Mouse (Mus musculus): ENCODE measurements around the gene Olfr812. TPM values are rescaled to one million over a fixed set of nuclear protein-coding genes. Genes with fewer than 3 reads are reported as not detected.

Gene Olfr812
- polyA plus RNA-seq (2015; fragmentation: Nextera tagmentation; extraction: Ambion mirVana): not detected in 2 replicates

DNA sequence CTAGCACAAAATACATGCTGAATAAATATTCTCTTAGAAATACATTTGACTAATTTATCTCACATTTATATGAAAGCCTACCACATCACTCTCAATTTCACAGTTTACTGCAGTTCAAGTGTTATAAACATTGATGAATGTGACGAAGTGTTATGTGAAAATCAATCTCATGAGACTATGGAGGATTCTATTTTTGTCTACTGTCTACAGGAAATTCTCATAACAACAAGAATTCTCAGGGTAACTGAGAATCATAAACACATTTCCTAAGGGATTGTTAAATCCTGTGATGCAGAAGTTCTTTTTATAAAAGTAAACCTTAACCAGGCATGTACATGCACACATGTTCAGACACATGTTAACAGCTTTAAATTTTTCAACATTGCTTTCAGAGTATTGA, at the start of gene Olfr812:
Gene Olfr812, minus strand, starts transcription at position 101 of the 400 bp plus-strand sequence.

DNA sequence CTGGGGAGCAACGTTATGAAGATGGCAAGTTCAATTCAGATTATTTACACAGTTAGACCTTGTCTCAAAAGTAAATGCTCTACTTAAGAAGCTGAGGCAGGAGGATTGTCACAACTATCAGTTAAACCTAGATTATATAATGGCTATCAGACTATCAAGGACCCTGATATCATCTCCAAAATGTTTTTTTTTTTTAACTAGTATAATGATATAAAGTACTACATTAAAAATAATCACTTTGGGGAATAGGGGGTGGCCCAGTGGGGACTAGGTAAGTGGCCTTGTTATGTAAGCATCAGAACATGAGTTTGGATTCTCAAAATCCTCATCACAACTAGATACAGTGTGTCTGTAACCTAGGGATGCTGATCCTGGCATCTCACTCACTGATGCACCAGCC, 33.9 kb upstream of the Olfr812 start, which contains the start of gene Olfr814:
Gene Olfr814, minus strand, starts transcription at position 101 of the 400 bp plus-strand sequence.

DNA sequence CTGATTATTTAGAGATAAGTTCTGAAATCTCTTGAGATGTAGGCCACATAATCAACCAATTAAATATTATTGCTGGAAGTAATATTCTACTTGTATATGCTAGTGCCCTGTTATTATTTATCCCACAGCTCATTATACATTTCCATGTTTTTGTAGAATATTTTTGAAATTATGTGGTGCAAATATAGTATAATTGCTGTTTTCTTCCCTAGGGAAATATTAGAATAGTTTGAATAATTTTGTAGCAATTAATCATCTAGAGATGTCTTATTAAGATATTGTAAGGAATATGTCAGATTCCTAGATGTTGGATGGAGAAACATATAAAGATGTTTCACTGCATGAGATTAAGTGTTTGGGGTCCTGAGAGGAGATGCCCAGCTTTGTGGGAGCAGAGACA, 9.2 kb upstream of the Olfr812 start, which contains the start of gene Olfr813:
Gene Olfr813, plus strand, starts transcription at position 301 of the 400 bp plus-strand sequence.

DNA sequence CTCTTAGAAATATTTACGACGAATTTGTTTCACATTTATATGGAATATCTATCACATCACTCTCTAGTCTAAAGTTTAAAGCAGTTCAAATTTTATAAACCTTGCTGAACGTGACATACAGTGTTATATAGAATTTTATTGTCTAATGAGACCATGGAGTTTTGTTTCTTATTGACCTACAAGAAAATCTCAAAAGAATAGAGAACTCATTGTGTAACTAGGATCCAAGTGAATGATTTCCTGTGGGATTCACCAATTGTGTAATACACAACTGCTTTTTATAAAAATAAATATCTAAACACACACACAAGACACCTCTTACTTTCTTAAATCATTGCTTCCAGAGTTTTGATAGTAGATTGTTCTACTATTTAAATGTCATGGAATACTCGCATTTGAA, 41.6 kb downstream of the Olfr812 start, which contains the start of gene Olfr811:
Gene Olfr811, minus strand, starts transcription at position 101 of the 400 bp plus-strand sequence.

DNA sequence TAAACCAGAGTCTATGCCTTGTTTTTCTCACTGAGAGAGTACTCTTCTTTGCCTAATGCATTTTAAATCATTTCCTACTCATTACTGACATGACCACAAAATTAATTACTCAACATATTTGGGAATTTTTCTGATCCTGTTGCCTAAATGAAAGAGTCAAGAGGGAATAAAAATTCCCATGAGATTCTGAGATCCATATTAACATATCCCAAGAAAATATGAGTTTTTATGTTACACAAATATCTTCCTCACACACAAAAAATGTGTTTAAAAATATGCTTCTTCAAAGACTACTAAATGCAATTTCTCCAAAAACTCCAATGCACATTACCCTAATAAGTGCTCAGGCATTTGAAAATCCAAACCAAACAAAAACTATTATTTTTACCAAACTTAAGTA, 51.1 kb downstream of the Olfr812 start, which contains the start of gene Olfr810:
Gene Olfr810, minus strand, starts transcription at position 101 of the 400 bp plus-strand sequence.

Other genes starting within 250 kb of the Olfr812 start
- not detected in 2 replicates for gene Olfr796, start 233.5 kb downstream of the Olfr812 start, polyA plus RNA-seq (2015; fragmentation: Nextera tagmentation; extraction: Ambion mirVana)
- not detected in 2 replicates for gene Olfr798, start 218.2 kb downstream of the Olfr812 start, polyA plus RNA-seq (2015; fragmentation: Nextera tagmentation; extraction: Ambion mirVana)
- not detected in 2 replicates for gene Olfr799, start 208.6 kb downstream of the Olfr812 start, polyA plus RNA-seq (2015; fragmentation: Nextera tagmentation; extraction: Ambion mirVana)
- not detected in 2 replicates for gene Olfr800, start 188.4 kb downstream of the Olfr812 start, polyA plus RNA-seq (2015; fragmentation: Nextera tagmentation; extraction: Ambion mirVana)
- gene Olfr801, start 172.2 kb downstream of the Olfr812 start, polyA plus RNA-seq (2015; fragmentation: Nextera tagmentation; extraction: Ambion mirVana): not detected in 2 replicates
- 0.02 TPM in 1 of 2 replicates, not detected in the other for gene Olfr802, start 157.9 kb downstream of the Olfr812 start, polyA plus RNA-seq (2015; fragmentation: Nextera tagmentation; extraction: Ambion mirVana)
- not detected in 2 replicates for gene Olfr803, start 151.8 kb downstream of the Olfr812 start, polyA plus RNA-seq (2015; fragmentation: Nextera tagmentation; extraction: Ambion mirVana)
- gene Olfr804, start 142.9 kb downstream of the Olfr812 start, polyA plus RNA-seq (2015; fragmentation: Nextera tagmentation; extraction: Ambion mirVana): not detected in 2 replicates
- gene Olfr805, start 116.7 kb downstream of the Olfr812 start, polyA plus RNA-seq (2015; fragmentation: Nextera tagmentation; extraction: Ambion mirVana): not detected in 2 replicates
- gene Olfr806, start 104.2 kb downstream of the Olfr812 start, polyA plus RNA-seq (2015; fragmentation: Nextera tagmentation; extraction: Ambion mirVana): not detected in 2 replicates
- not detected in 2 replicates for gene Olfr807, start 88.3 kb downstream of the Olfr812 start, polyA plus RNA-seq (2015; fragmentation: Nextera tagmentation; extraction: Ambion mirVana)
- not detected in 2 replicates for gene Olfr808, start 80.6 kb downstream of the Olfr812 start, polyA plus RNA-seq (2015; fragmentation: Nextera tagmentation; extraction: Ambion mirVana)
- not detected in 2 replicates for gene Olfr809, start 71.5 kb downstream of the Olfr812 start, polyA plus RNA-seq (2015; fragmentation: Nextera tagmentation; extraction: Ambion mirVana)
- not detected in 2 replicates for gene Olfr810, start 51.2 kb downstream of the Olfr812 start, polyA plus RNA-seq (2015; fragmentation: Nextera tagmentation; extraction: Ambion mirVana)
- gene Olfr811, start 41.7 kb downstream of the Olfr812 start, polyA plus RNA-seq (2015; fragmentation: Nextera tagmentation; extraction: Ambion mirVana): not detected in 2 replicates
- gene Olfr813, start 9.3 kb upstream of the Olfr812 start, polyA plus RNA-seq (2015; fragmentation: Nextera tagmentation; extraction: Ambion mirVana): not detected in 2 replicates
- gene Olfr814, start 33.8 kb upstream of the Olfr812 start, polyA plus RNA-seq (2015; fragmentation: Nextera tagmentation; extraction: Ambion mirVana): not detected in 2 replicates
- gene Olfr815, start 59.8 kb upstream of the Olfr812 start, polyA plus RNA-seq (2015; fragmentation: Nextera tagmentation; extraction: Ambion mirVana): not detected in 2 replicates
- gene Olfr816, start 69.5 kb upstream of the Olfr812 start, polyA plus RNA-seq (2015; fragmentation: Nextera tagmentation; extraction: Ambion mirVana): not detected in 2 replicates
- gene Olfr818, start 103.0 kb upstream of the Olfr812 start, polyA plus RNA-seq (2015; fragmentation: Nextera tagmentation; extraction: Ambion mirVana): not detected in 2 replicates
- not detected in 2 replicates for gene Olfr819, start 121.2 kb upstream of the Olfr812 start, polyA plus RNA-seq (2015; fragmentation: Nextera tagmentation; extraction: Ambion mirVana)
- gene Olfr247, start 130.0 kb upstream of the Olfr812 start, polyA plus RNA-seq (2015; fragmentation: Nextera tagmentation; extraction: Ambion mirVana): not detected in 2 replicates
- gene Gm10310, start 139.0 kb upstream of the Olfr812 start, polyA plus RNA-seq (2015; fragmentation: Nextera tagmentation; extraction: Ambion mirVana): not detected in 2 replicates
- not detected in 2 replicates for gene Olfr820, start 166.5 kb upstream of the Olfr812 start, polyA plus RNA-seq (2015; fragmentation: Nextera tagmentation; extraction: Ambion mirVana)
- gene Olfr821, start 184.3 kb upstream of the Olfr812 start, polyA plus RNA-seq (2015; fragmentation: Nextera tagmentation; extraction: Ambion mirVana): not detected in 2 replicates
- gene Olfr822, start 225.1 kb upstream of the Olfr812 start, polyA plus RNA-seq (2015; fragmentation: Nextera tagmentation; extraction: Ambion mirVana): not detected in 2 replicates

Measured in spleen, postnatal 0 days (tissue).